Mouse (Mus musculus) CH12.LX (cell line): Measurements from ENCODE around the gene Pdha1. TPM values are rescaled to one million over a fixed set of nuclear protein-coding genes. Genes with fewer than 3 reads are reported as not detected.

Source experiments
- DNase-seq: peaks from one replicate; pipeline ENCODE4 v3.0.0-alpha.2; 2013; ENCODE audit errors: extremely low read depth
- H3K27ac ChIP-seq: 2 replicates; pipeline ENCODE4 v1.5.1; 2012; ENCODE audit warnings: low read depth, mild to moderate bottlenecking, control low read depth, moderate library complexity; ENCODE audit not compliant: insufficient read depth
- H3K27me3 ChIP-seq: replicated peaks from 2 replicates; pipeline ENCODE3; 2012; ENCODE audit warnings: inconsistent platforms
- H3K36me3 ChIP-seq, 2 experiments: replicated peaks in 1 of 2; 2 replicates each; pipeline versions ENCODE3 to v1.6.1; 2012; ENCODE audit warnings: inconsistent platforms in 1 of 2, low read length in 1 of 2, mild to moderate bottlenecking in 1 of 2, mixed read lengths in 1 of 2, moderate library complexity in 1 of 2; ENCODE audit not compliant: control insufficient read depth in 1 of 2, insufficient read depth in 1 of 2
- H3K4me1 ChIP-seq, 2 experiments: 2 replicates each; pipeline ENCODE4 v1.6.1; 2012; ENCODE audit warnings: inconsistent platforms in 1 of 2, moderate library complexity in 1 of 2; ENCODE audit not compliant: insufficient read depth in 2 of 2, control insufficient read depth in 1 of 2
- H3K4me2 ChIP-seq: 2 replicates; pipeline ENCODE4 v1.6.1; 2012; ENCODE audit warnings: low read depth, mild to moderate bottlenecking, control low read depth; ENCODE audit not compliant: poor library complexity, insufficient read depth, severe bottlenecking
- H3K4me3 ChIP-seq, 3 experiments: fragments of 150-350 bp in 1 of 3; sonication (generic) in 1 of 3; replicated peaks in 1 of 3; 2 replicates each; pipeline versions ENCODE3 to v1.5.1; 2011 to 2012; ENCODE audit warnings: low read depth in 2 of 3, low read length in 2 of 3, mild to moderate bottlenecking in 2 of 3, moderate library complexity in 2 of 3, control low read depth in 1 of 3, improper control_type of control experiment in 1 of 3, inconsistent platforms in 1 of 3, mixed read lengths in 1 of 3; ENCODE audit not compliant: poor library complexity in 1 of 3
- H3K79me2 ChIP-seq: replicated peaks from 2 replicates; pipeline ENCODE4 v1.6.1; 2012; ENCODE audit warnings: mild to moderate bottlenecking, moderate library complexity; ENCODE audit not compliant: control insufficient read depth, poor library complexity, insufficient read depth, severe bottlenecking; ENCODE audit errors: extremely low read depth
- H3K9ac ChIP-seq: 2 replicates; pipeline ENCODE4 v1.6.1; 2012; ENCODE audit warnings: low read depth, mild to moderate bottlenecking, control low read depth, moderate library complexity; ENCODE audit not compliant: insufficient read depth
- H3K9me3 ChIP-seq: replicated peaks from 2 replicates; pipeline ENCODE3; 2012; ENCODE audit warnings: low read length, inconsistent platforms, mixed read lengths
- BHLHE40 ChIP-seq: IDR thresholded peaks from 2 replicates; pipeline ENCODE4 v1.6.1; 2011; ENCODE audit warnings: mild to moderate bottlenecking, low read depth, low read length, improper control_type of control experiment
- CHD2 ChIP-seq: IDR thresholded peaks from 2 replicates; pipeline ENCODE4 v1.6.1; 2011; ENCODE audit warnings: low read length, improper control_type of control experiment
- EP300 ChIP-seq: IDR thresholded peaks from 2 replicates; pipeline ENCODE4 v1.6.1; 2011; ENCODE audit warnings: low read length, improper control_type of control experiment
- ETS1 ChIP-seq: conservative IDR thresholded peaks from 2 replicates; pipeline ENCODE4 v1.6.1; 2012; ENCODE audit warnings: low read depth, mild to moderate bottlenecking, inconsistent platforms, low read length, improper control_type of control experiment, moderate library complexity
- GABPA ChIP-seq: IDR thresholded peaks from 2 replicates; pipeline ENCODE4 v1.6.1; 2012; ENCODE audit warnings: low read depth, low read length, improper control_type of control experiment, inconsistent platforms; ENCODE audit not compliant: insufficient replicate concordance
- HCFC1 ChIP-seq: IDR thresholded peaks from 2 replicates; pipeline ENCODE4 v1.6.1; 2012; ENCODE audit warnings: low read depth, mild to moderate bottlenecking, inconsistent platforms, low read length, improper control_type of control experiment
- IRF4 ChIP-seq: IDR thresholded peaks from 2 replicates; pipeline ENCODE4 v1.6.1; 2014; ENCODE audit warnings: low read depth, mild to moderate bottlenecking, inconsistent platforms, low read length, improper control_type of control experiment
- JUN ChIP-seq: IDR thresholded peaks from 2 replicates; pipeline ENCODE4 v1.6.1; 2011; ENCODE audit warnings: low read depth, mild to moderate bottlenecking, low read length, improper control_type of control experiment, moderate library complexity; ENCODE audit not compliant: insufficient read depth
- MAFK ChIP-seq: IDR thresholded peaks from 2 replicates; pipeline ENCODE4 v1.6.1; 2011; ENCODE audit warnings: low read length, improper control_type of control experiment; ENCODE audit not compliant: insufficient replicate concordance
- MEF2A ChIP-seq: IDR thresholded peaks from 2 replicates; pipeline ENCODE4 v1.6.1; 2014; ENCODE audit warnings: low read depth, mild to moderate bottlenecking, inconsistent platforms, low read length, improper control_type of control experiment, borderline replicate concordance
- MXI1 ChIP-seq: IDR thresholded peaks from 2 replicates; pipeline ENCODE4 v1.6.1; 2011; ENCODE audit warnings: mild to moderate bottlenecking, low read depth, low read length, improper control_type of control experiment
- MYC ChIP-seq: IDR thresholded peaks from 2 replicates; pipeline ENCODE4 v1.6.1; 2011; ENCODE audit warnings: low read depth, mild to moderate bottlenecking, improper control_type of control experiment, low read length
- SIN3A ChIP-seq: IDR thresholded peaks from 2 replicates; pipeline ENCODE4 v1.6.1; 2012; ENCODE audit warnings: low read length, improper control_type of control experiment, inconsistent platforms
- TCF12 ChIP-seq: IDR thresholded peaks from 2 replicates; pipeline ENCODE4 v1.6.1; 2014; ENCODE audit warnings: low read depth, mild to moderate bottlenecking, inconsistent platforms, low read length, improper control_type of control experiment
- ZKSCAN1 ChIP-seq: IDR thresholded peaks from 2 replicates; pipeline ENCODE4 v1.6.1; 2012; ENCODE audit warnings: low read depth, inconsistent platforms, low read length, improper control_type of control experiment, borderline replicate concordance
- ZNF384 ChIP-seq: IDR thresholded peaks from 2 replicates; pipeline ENCODE4 v1.6.1; 2012; ENCODE audit warnings: low read depth, low read length, improper control_type of control experiment, inconsistent platforms
- dilution Hi-C: fragments of 300-500 bp; cut with MboI; formaldehyde crosslinking; loops from 2 replicates; pipeline ENCODE4 v1.14.3; 2020; ENCODE audit warnings: low sequenced_read_pairs; ENCODE audit not compliant: extremely low pct_unique_long_range_greater_than_20kb, extremely low pct_ligation_motif_present
- in situ Hi-C: fragments of 300-500 bp; cut with MboI; formaldehyde crosslinking; loops from 3 replicates; pipeline ENCODE4 v1.14.3; 2019; ENCODE audit warnings: low sequenced_read_pairs, low pct_ligation_motif_present, low pct_unique_long_range_greater_than_20kb, mixed read lengths
- polyA plus RNA-seq: library from polyadenylated mRNA; unstranded; fragments of >175 nt; gene quantifications from 2 replicates; pipeline ENCODE4 v1.2.1, GENCODE M21; 2012; ENCODE audit warnings: low read depth; ENCODE audit not compliant: insufficient read length
- total RNA-seq, 2 experiments: library from RNA; depleted of rRNA; stranded (reverse); fragments of 300-350 nt in 1 of 2; fragments of >200 nt in 1 of 2; gene quantifications; 2 replicates each; pipeline ENCODE4 v1.2.3; 2012 to 2014

Pdha1 gene
- total and polyA plus RNA-seq, 3 experiments, result 112 to 153 (median 114) TPM

DNA sequence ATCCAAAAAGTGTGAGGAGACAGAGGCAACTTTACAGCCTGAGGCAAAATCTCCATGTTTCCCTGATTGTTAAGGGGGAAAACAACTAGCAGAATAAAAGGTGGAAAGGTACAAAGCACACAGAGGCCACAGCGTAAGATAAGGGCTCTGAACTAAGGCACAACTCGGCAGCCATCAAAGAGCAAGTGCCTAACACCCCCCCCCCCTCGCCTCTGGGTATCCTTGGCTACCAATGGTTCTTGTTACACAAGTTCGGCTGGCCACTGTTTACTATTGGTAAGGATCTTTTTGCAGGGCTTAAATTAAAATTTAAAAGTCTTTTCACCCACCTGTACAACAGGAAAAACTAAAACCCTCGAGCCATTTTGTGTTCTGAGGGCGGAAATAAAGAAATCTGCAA is 2.5 kb downstream of the Pdha1 start:
- dilution Hi-C loops, result no loop called here
- Histone ChIP-seq H3K36me3 (peaks cover 13 to 16% of the 10 kb centered on the region in 2 experiments), H3K4me2 (peak overlapping the region; percentile 88), H3K4me3 (peak overlapping the region; percentile 59 to 79 (median 66)), H3K27ac (0 out of 2 replicates have a peak overlapping the region, but pooled peaks have one; percentile 42), H3K4me1 (peaks cover 0 to 8% of the 10 kb centered on the region in 2 experiments; a peak in 2 of 4 replicates), H3K79me2 (peaks cover 31% of the 10 kb centered on the region), H3K9ac (peak overlapping the region; percentile 66), H3K27me3 (no peaks in the 10 kb centered on the region), H3K9me3 (no peaks in the 10 kb centered on the region)
- in situ Hi-C loops, result no loop called here
- TF ChIP-seq ZNF384 (no peak), ZKSCAN1 (no peak), IRF4 (no peak)
- no peak for DNase-seq

DNA sequence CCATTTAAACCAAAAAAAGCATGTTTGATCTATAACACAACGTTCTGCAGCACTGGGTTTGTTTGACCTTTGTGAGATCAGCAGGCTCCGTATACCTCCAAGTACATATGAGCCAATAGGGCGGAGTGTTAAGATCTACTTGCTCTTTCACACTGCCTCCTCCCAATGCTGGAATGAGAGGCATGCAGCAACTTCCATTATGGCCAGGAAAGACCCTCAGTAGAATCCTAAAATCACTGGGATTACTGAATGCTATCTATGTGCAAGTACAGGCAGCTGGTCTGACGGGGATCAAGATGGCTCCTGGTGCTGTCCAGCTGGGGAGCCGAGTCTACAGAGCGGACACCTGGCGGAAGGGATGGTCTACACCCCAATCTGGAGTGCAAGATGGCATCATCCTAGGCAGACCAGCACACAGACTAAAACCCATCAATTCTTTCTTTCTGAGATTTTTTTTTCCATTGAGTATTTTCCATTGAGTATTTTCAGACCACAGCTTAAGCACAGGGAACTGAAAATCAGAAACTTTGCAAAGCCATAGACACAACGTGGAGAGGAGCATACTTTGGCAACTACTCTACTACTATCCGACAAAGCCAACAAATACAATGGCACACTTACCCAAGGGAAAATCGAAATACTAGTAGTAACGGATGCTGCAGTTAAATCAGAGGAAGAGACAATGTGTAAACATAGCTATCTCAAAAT is 3.9 kb downstream of the Pdha1 start:
- in situ Hi-C loops (no loop called here), dilution Hi-C loops (no loop called here)
- Histone ChIP-seq H3K9ac (peak overlapping the region; percentile 39; the same call in 1 of the 2 replicates), H3K27ac (peak overlapping the region; percentile 73), H3K79me2 (peaks cover 31% of the 10 kb centered on the region), H3K36me3 (peaks cover 21 to 27% of the 10 kb centered on the region in 2 experiments), H3K4me3 (peak overlapping the region; percentile 20 to 66 (median 41)), H3K9me3 (no peaks in the 10 kb centered on the region), H3K27me3 (no peaks in the 10 kb centered on the region), H3K4me2 (peak overlapping the region; percentile 84), H3K4me1 (peaks cover 0 to 8% of the 10 kb centered on the region in 2 experiments; a peak in 2 of 4 replicates)
- no peak for DNase-seq
- TF ChIP-seq CHD2 (no peak), MYC (peak; percentile 61; the same call in 1 of the 2 replicates), BHLHE40 (0 out of 2 replicates have a peak, but pooled peaks have one; percentile 17), MEF2A (peak; percentile 36; the same call in 1 of the 2 replicates), EP300 (peak; percentile 87), GABPA (no peak), ETS1 (0 out of 2 replicates have a peak, but pooled peaks have one; percentile 9), MAFK (no peak), SIN3A (peak; percentile 51), TCF12 (peak; percentile 53; the same call in 1 of the 2 replicates), ZNF384 (peak; percentile 60), IRF4 (peak; percentile 63), JUN (0 out of 2 replicates have a peak, but pooled peaks have one; percentile 4), HCFC1 (no peak), MXI1 (peak; percentile 32; the same call in 1 of the 2 replicates)
